ENCODE assay signal across 13 mouse cellular contexts in genomic region chr11:112197620-112198268, GRCm38 (mm10).
DNase-seq lines count a peak whose midpoint lies in the region; ATAC-seq and TF ChIP-seq lines count a peak whose summit lies in the region.
"Had no signal": no experiment of that assay in that cellular context is flagged by ENCODE, and none has a peak within 500 bp of the region (broad histone marks: within the 10 kb centered on the region; RNA-seq: fewer than 3 reads in every experiment).

No protein-coding gene starts in this region.

- H3K27ac ChIP-seq in hindbrain, embryonic 12.5 days = no peak overlapping the region
- no peak overlapping the region for H3K27ac ChIP-seq in midbrain, postnatal 0 days (ENCODE audit: low read depth, low read length)
- no peak overlapping the region for H3K27ac ChIP-seq in thymus, adult 2 months (ENCODE audit: control insufficient read depth, insufficient read depth, low read length)
- H3K27ac ChIP-seq: gastrocnemius, adult 2 months; limb, embryonic 12.5 days had no signal

- no peak for TF ChIP-seq POLR2A in thymus, adult 2 months (IDR thresholded peaks at IDR 0.05; ENCODE audit: control insufficient read depth, extremely low read depth, insufficient read depth, low read length, poor library complexity)

- peak; percentile 14 to 57 for DNase-seq in cerebellum, postnatal 10 days
- no peak for DNase-seq in cerebellum, adult 18-20 months
- peak; percentile 31 for DNase-seq in embryo, embryonic 9.5 days (ENCODE audit: extremely low spot score)
- peak; percentile 38 for DNase-seq in midbrain, postnatal 0 days (ENCODE audit: low spot score)
- no peak for DNase-seq in thymus, adult 2 months
- DNase-seq in thymus, postnatal 0 days (ENCODE audit: low spot score) = no peak
- DNase-seq in gastrocnemius, postnatal 36 days = no peak
- DNase-seq: gastrocnemius, adult 2 months; kidney, postnatal 25 days; thymus, postnatal 14 days had no signal

- H3K27me3 ChIP-seq in hindbrain, embryonic 12.5 days = no peaks in the 10 kb centered on the region
- H3K27me3 ChIP-seq in midbrain, postnatal 0 days (ENCODE audit: insufficient read depth, low read length) = no peaks in the 10 kb centered on the region
- H3K27me3 ChIP-seq in thymus, adult 2 months (ENCODE audit: control insufficient read depth, insufficient read depth, low read length) = no peaks in the 10 kb centered on the region

- no peaks in the 10 kb centered on the region for H3K36me3 ChIP-seq in hindbrain, embryonic 12.5 days
- no peaks in the 10 kb centered on the region for H3K36me3 ChIP-seq in midbrain, postnatal 0 days (ENCODE audit: insufficient read depth, low read length)
- H3K36me3 ChIP-seq in thymus, adult 2 months (ENCODE audit: control insufficient read depth, insufficient read depth, low read length) = no peaks in the 10 kb centered on the region
- H3K36me3 ChIP-seq: limb, embryonic 12.5 days had no signal

- intact Hi-C loops in gastrocnemius, postnatal 36 days (cut with DNase I) = no loop called here

- H3K4me2 ChIP-seq in hindbrain, embryonic 12.5 days (replicated peaks) = peak overlapping the region; percentile 38
- no peak overlapping the region for H3K4me2 ChIP-seq in midbrain, postnatal 0 days (ENCODE audit: low read depth, low read length, poor library complexity, severe bottlenecking)
- H3K4me2 ChIP-seq: limb, embryonic 12.5 days had no signal

- H3K9me3 ChIP-seq in hindbrain, embryonic 12.5 days (replicated peaks) = no peaks in the 10 kb centered on the region
- H3K9me3 ChIP-seq in midbrain, postnatal 0 days (ENCODE audit: low read length) = no peaks in the 10 kb centered on the region
- H3K9me3 ChIP-seq: limb, embryonic 12.5 days had no signal

- H3K4me1 ChIP-seq in hindbrain, embryonic 12.5 days = peaks cover 7% of the 10 kb centered on the region; the same call in 1 of the 2 replicates
- H3K4me1 ChIP-seq in midbrain, postnatal 0 days (ENCODE audit: insufficient read depth, low read length) = 0 out of 2 replicates have a peak, but pooled peaks cover 2% of the 10 kb centered on the region
- no peaks in the 10 kb centered on the region for H3K4me1 ChIP-seq in thymus, adult 2 months (replicated peaks; ENCODE audit: control insufficient read depth, insufficient read depth, low read length)

- TF ChIP-seq CTCF in midbrain, postnatal 0 days (IDR thresholded peaks at IDR 0.05) = no peak
- TF ChIP-seq CTCF in thymus, adult 2 months (IDR thresholded peaks at IDR 0.05; ENCODE audit: borderline replicate concordance, control insufficient read depth, extremely low read depth, insufficient read depth, low read length, poor library complexity) = no peak

- no peak overlapping the region for H3K9ac ChIP-seq in hindbrain, embryonic 12.5 days
- no peak overlapping the region for H3K9ac ChIP-seq in midbrain, postnatal 0 days (replicated peaks; ENCODE audit: low read length, poor library complexity, severe bottlenecking)
- H3K9ac ChIP-seq: limb, embryonic 12.5 days had no signal

- H3K4me3 ChIP-seq in hindbrain, embryonic 12.5 days = no peak overlapping the region
- no peak overlapping the region for H3K4me3 ChIP-seq in midbrain, postnatal 0 days (ENCODE audit: low read depth, low read length)
- H3K4me3 ChIP-seq in thymus, adult 2 months (ENCODE audit: control insufficient read depth, insufficient read depth, low read length) = no peak overlapping the region
- H3K4me3 ChIP-seq: gastrocnemius, adult 2 months; limb, embryonic 12.5 days; myocyte had no signal

- 13% methylated on average over 18 of the region's 18 CpGs for WGBS in hindbrain, embryonic 12.5 days
- WGBS in midbrain, postnatal 0 days = 17% methylated on average over 18 of the region's 18 CpGs
- 66% methylated on average over 18 of the region's 18 CpGs for WGBS in thymus, adult 2 months

- peak; percentile 82 for ATAC-seq in hindbrain, embryonic 12.5 days (ENCODE audit: low FRiP score)
- ATAC-seq in midbrain, postnatal 0 days (ENCODE audit: low FRiP score) = no peak

Comparison
In these comparisons a context has a peak if more than half of its experiments do, and no peak if none do; other contexts are left out.
1. DNase-seq: peak in cerebellum, postnatal 10 days (2 of 2), embryo, embryonic 9.5 days (single experiment) and midbrain, postnatal 0 days (single experiment); none in cerebellum, adult 18-20 months (0 of 2), thymus, adult 2 months (single experiment), thymus, postnatal 0 days (single experiment) and gastrocnemius, postnatal 36 days (0 of 2).